Mouse (Mus musculus) Patski (cell line): ENCODE measurements at regions not wholly inside any gene's neighbourhood (a gene's known extent, or its start where the extent isn't known, plus 50 kb on each side); places are given as distances from the start of the nearest gene placed in this dataset.

Experiments used
- ATAC-seq: fragments of 100-300 bp; one replicate; pipeline ENCODE4 v1.8.0; 2021
- CTCF ChIA-PET: fragments of 350-600 bp; sonication (Branson Sonifier 250); formaldehyde crosslinking; loops from one replicate; lab custom pipeline; 2022; ENCODE audit warnings: inconsistent platforms; lab: Charles Lee
- POLR2A ChIA-PET: fragments of 350-600 bp; sonication (Branson Sonifier 250); formaldehyde crosslinking; loops from one replicate; lab custom pipeline; 2022; ENCODE audit warnings: antibody characterized with exemption, inconsistent platforms; lab: Charles Lee
- DNase-seq: peaks from one replicate; pipeline ENCODE4 v3.0.0-alpha.2; 2011; ENCODE audit warnings: low read depth, low spot score
- H3K27me3 ChIP-seq: fragments of 371-371 bp; one replicate; pipeline ENCODE4 v1.5.1; 2021
- CTCF ChIP-seq: fragments of 100-300 bp; IDR thresholded peaks from one replicate; pipeline ENCODE4 v1.5.1; 2021
- in situ Hi-C: fragments of 300-500 bp; cut with MboI; formaldehyde crosslinking; loops from 3 replicates; pipeline ENCODE4 v1.11.1; 2018; ENCODE audit warnings: low pct_unique_long_range_greater_than_20kb, mixed read lengths

DNA sequence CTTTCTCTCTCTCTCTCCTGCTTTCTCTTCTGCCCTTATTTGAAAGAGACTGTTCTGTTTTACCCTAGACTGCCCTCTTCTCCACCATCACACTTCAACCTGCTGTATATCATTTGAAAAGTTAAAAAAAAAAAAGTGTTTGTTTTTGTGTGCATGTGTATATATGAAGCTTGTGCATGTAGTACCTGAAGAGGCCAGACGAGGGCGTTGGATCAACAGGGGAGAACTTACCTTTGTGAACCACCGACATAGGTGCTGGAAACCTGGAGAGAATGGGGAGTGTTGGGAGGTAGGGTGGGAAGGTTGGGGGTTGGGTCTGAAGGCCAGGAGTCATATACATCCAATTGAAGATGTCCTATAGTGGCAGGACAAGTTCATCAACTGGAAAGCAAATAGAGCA, 81.0 kb upstream of the Eif4g2 start:
- peak; percentile 38 for TF ChIP-seq CTCF
- CTCF ChIA-PET: interaction anchor here (1.5 kb wide), 1 partner anchor 18 kb away, joined by 3 read pairs; no protein-coding TSS in a partner anchor
- DNase-seq: no peak
- POLR2A ChIA-PET: no interaction called here
- ATAC-seq: no peak
- in situ Hi-C loops: no loop called here
- H3K27me3 ChIP-seq: no peaks in the 10 kb centered on the region

GRCm38 (mm10) chr7:111163321-111163720, 80.5 kb upstream of the Eif4g2 start:
- H3K27me3 ChIP-seq: no peaks in the 10 kb centered on the region
- no peak for DNase-seq
- in situ Hi-C loops: no loop called here
- CTCF ChIA-PET: interaction anchor here (1.5 kb wide), 1 partner anchor 18 kb away, joined by 3 read pairs; no protein-coding TSS in a partner anchor
- POLR2A ChIA-PET: no interaction called here
- no peak for TF ChIP-seq CTCF
- ATAC-seq: no peak

DNA sequence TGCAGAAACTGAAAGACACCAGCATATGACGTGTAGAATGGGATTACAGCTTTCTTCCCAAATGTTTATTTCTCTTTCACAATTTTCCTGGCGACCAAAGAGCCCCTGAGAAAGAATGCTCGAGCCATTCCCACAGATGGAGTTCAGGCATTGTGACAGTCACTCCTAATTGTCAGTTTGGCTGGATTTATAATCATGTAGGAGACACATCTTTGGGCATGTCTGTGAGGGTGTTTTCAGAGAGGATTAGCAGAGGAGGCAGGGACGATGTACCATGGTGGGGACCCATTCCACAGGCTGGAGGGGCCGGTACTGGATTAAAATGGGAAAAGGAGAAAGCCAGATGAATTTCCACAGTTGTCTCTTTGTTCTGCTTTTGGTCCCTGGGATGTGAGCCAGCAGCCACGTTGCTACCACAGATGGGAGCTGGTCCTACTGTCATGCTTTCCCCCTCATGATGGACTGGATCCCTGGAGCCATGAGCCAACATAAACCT, 76.0 kb upstream of the Eif4g2 start:
- H3K27me3 ChIP-seq: no peaks in the 10 kb centered on the region
- POLR2A ChIA-PET: no interaction called here
- in situ Hi-C loops: no loop called here
- DNase-seq (no peak), ATAC-seq (no peak)
- no peak for TF ChIP-seq CTCF
- CTCF ChIA-PET: no interaction called here

GRCm38 (mm10) chr7:111157754-111158325, 75.0 kb upstream of the Eif4g2 start:
- no peak for TF ChIP-seq CTCF
- in situ Hi-C loops: no loop called here
- ChIA-PET CTCF (no interaction called here), POLR2A (interaction anchor here (1.2 kb wide), 1 partner anchor 75 kb away, joined by 5 read pairs; the partner anchor contains the start of gene Eif4g2)
- no peak for DNase-seq
- no peak for ATAC-seq
- no peaks in the 10 kb centered on the region for H3K27me3 ChIP-seq

GRCm38 (mm10) chr7:111157287-111157686, 74.5 kb upstream of the Eif4g2 start:
- in situ Hi-C loops: no loop called here
- ChIA-PET POLR2A (interaction anchor here (1.2 kb wide), 1 partner anchor 74 kb away, joined by 5 read pairs; the partner anchor contains the start of gene Eif4g2), CTCF (interaction anchor here (2.1 kb wide), 1 partner anchor 9 kb away, joined by 6 read pairs; no protein-coding TSS in a partner anchor)
- no peaks in the 10 kb centered on the region for H3K27me3 ChIP-seq
- TF ChIP-seq CTCF: no peak
- DNase-seq (no peak), ATAC-seq (no peak)

DNA sequence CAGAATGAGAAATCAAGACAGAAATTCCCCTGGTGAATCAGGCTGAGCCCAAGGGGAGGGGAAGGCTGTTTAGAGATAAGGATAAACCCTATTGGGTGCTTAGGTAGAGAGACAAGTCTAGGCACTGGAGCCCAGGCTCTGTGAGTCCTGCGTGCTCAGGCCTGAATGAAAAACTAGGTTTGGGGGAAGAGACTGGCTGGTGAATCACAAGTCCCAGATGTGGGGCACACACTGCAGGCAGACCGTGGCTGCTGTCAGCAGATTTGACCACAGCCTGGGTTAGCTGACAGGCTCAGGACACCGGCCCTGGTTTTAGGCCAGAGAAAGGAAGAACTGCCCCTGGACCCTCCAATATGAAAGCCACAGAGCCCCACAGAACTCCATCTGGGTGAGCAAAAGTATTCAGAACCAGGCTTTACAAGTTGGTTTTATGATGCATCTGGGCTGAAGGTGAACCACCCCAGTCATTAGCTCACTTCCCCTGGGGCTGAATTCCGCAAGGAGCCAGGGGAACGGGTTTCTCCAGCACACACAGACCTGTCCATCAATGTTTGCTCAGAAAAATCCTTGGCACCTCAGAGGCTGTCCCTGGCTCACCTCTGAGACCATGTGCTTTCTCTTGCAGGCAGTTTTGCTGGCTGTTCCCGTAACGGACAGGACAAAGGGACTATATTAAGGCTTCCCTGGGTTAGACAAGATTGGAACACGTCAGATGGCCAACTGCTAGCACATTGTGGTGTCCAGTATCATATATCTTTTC, 73.8 kb upstream of the Eif4g2 start:
- in situ Hi-C loops: no loop called here
- CTCF ChIA-PET: interaction anchor here (2.1 kb wide), 1 partner anchor 10 kb away, joined by 6 read pairs; no protein-coding TSS in a partner anchor

GRCm38 (mm10) chr7:111155995-111156394, 73.2 kb upstream of the Eif4g2 start:
- ATAC-seq (no peak), DNase-seq (no peak)
- in situ Hi-C loops: no loop called here
- no peak for TF ChIP-seq CTCF
- POLR2A ChIA-PET: interaction anchor here (0.8 to 1.5 kb wide), 3 partner anchors 10 to 33 kb away, joined by 3 read pairs; no protein-coding TSS in a partner anchor
- CTCF ChIA-PET: interaction anchor here (1.1 to 2.1 kb wide), 2 partner anchors 11 to 34 kb away, joined by 3 to 6 read pairs; no protein-coding TSS in a partner anchor
- H3K27me3 ChIP-seq: no peaks in the 10 kb centered on the region

More for the DNA sequence above, 73.8 kb upstream of the Eif4g2 start:
- POLR2A ChIA-PET: interaction anchor here (0.8 to 1.5 kb wide), 4 partner anchors 10 to 73 kb away, joined by 3 to 5 read pairs (median 3); partner anchors contain the start of gene Eif4g2
- DNase-seq (peak; percentile 38), ATAC-seq (peak; percentile 70)
- TF ChIP-seq CTCF: no peak
- H3K27me3 ChIP-seq: no peaks in the 10 kb centered on the region

DNA sequence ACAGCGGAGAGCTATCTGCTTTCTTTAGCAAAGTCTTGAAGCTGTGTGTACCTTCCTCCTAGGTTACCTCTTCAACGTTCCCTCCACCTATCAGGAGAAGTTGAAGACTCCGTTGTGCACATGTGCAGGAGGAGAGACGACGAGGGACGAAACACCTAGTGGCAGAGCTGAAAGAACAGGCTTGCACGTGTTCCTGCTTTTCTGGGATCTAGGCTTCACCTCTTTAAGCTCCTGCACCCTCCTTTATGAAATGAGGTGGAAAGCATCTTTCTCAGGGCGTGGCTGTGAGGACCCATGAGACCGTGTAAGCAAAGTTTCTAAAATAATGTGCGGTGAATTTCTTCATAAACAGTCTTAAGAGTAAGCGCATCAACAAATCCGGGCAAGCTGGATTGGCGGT, 71.4 kb upstream of the Eif4g2 start:
- CTCF ChIA-PET: interaction anchor here (1.1 kb wide), 1 partner anchor 9 kb away, joined by 3 read pairs; no protein-coding TSS in a partner anchor
- DNase-seq (no peak), ATAC-seq (no peak)
- TF ChIP-seq CTCF: no peak
- no peaks in the 10 kb centered on the region for H3K27me3 ChIP-seq
- POLR2A ChIA-PET: no interaction called here
- in situ Hi-C loops: no loop called here

DNA sequence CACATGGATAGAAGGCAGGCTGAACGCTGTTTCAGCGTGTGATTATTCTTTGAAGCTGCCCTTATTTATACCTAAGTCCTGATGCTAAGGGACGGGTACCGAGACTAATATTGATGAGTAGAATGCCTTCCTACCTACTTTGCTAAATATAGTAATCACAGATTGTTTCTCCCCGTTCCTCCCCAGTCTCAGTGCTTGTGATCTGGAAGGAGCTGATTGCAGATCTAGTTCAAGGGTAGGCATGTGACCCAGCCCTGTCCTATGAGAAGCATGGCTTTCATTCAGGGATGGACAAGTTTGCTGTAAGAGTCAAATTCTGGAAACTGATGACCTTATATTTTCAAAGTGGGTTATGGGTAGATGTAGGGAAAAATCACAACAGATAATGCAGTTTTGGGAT, 67.7 kb upstream of the Eif4g2 start:
- DNase-seq: no peak
- TF ChIP-seq CTCF: no peak

DNA sequence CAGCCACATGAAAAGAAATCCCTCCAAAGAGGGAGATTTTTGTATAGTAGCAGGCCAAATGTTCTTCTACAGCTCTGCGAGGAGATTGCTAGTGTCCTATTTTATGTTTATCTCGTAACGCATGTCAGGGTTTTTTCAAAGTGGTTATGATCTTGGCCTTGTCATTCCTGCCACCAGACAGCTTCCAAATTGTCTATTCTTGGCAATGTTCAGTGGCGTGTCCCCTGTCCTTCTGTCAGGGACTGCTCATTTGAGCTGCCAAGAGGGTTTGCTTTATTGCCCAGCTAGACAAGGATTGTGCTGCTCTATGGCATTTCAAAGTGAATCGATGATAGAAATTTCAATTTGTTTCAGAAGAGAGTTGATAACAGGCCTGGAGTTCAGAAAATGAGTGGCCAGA, 67.3 kb upstream of the Eif4g2 start:
- DNase-seq: no peak
- in situ Hi-C loops: no loop called here
- TF ChIP-seq CTCF: no peak
- POLR2A ChIA-PET: no interaction called here
- H3K27me3 ChIP-seq: no peaks in the 10 kb centered on the region
- CTCF ChIA-PET: interaction anchor here (2.5 kb wide), 1 partner anchor 13 kb away, joined by 6 read pairs; no protein-coding TSS in a partner anchor
- no peak for ATAC-seq

More for the DNA sequence above, 67.7 kb upstream of the Eif4g2 start:
- ATAC-seq: no peak
- CTCF ChIA-PET: interaction anchor here (2.5 kb wide), 1 partner anchor 13 kb away, joined by 6 read pairs; no protein-coding TSS in a partner anchor
- POLR2A ChIA-PET: no interaction called here
- H3K27me3 ChIP-seq: no peaks in the 10 kb centered on the region
- in situ Hi-C loops: no loop called here
